Mouse (Mus musculus): ENCODE measurements around the gene Fktn.

Gene Fktn

GRCm38 (mm10) chr4:53825821-53826605 lies 112.2 kb downstream of the Fktn start, which contains the start of gene Tmem38b:
Gene Tmem38b, plus strand, starts transcription at chr4:53826045.
- DNase-seq (ENCODE audit: low read depth, low spot score) = peak; percentile 89

DNA sequence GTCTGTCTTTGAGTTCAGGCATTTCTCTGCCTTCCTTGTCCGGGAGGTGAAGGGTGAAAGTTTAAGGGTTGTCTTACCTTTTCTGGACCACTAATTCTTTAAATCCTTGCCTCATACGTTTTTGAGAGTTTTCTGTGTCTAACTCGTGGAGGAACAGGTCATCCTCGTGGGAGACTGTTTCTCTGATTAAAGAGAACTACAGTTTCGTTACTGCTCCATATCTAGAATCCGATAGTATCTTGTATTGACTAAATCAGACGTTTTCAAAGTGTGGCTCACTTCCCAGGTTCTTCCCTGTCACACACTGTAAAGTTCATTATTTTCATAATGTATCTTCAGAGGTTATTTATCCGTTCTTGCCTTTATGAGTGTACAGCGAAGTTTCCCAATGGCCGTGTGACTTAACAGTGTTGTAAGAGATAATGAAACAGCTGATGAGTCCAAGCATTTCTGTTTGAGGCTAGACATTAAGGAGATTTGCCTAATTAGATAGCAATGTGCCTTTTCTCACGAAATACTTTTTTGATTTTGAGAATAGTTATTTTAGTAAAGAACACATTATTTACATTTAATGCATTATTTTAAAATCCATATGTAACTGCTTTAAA lies 112.9 kb downstream of the Fktn start:
- peak; percentile 13 for DNase-seq (ENCODE audit: low read depth, low spot score)
